Mouse (Mus musculus) small intestine, adult 2 months (tissue): ENCODE data around the gene Tm9sf1. TPM values are rescaled to one million over a fixed set of nuclear protein-coding genes. Genes with fewer than 3 reads are reported as not detected.

Source experiments
- H3K27ac ChIP-seq: fragments of 200-500 bp; 2 replicates; pipeline ENCODE4 v1.5.1; 2012; ENCODE audit warnings: low read depth, low read length, control low read depth, inconsistent platforms; ENCODE audit not compliant: insufficient read depth
- H3K27me3 ChIP-seq: fragments of 200-500 bp; 2 replicates; pipeline ENCODE4 v1.6.1; 2012; ENCODE audit warnings: mild to moderate bottlenecking, moderate library complexity, low read length, inconsistent platforms; ENCODE audit not compliant: control insufficient read depth, insufficient read depth
- H3K36me3 ChIP-seq: fragments of 200-500 bp; 2 replicates; pipeline ENCODE4 v1.6.1; 2012; ENCODE audit warnings: mild to moderate bottlenecking, low read length, control low read depth, inconsistent platforms; ENCODE audit not compliant: control insufficient read depth, insufficient read depth
- H3K4me1 ChIP-seq: fragments of 200-500 bp; 2 replicates; pipeline ENCODE4 v1.6.1; 2012; ENCODE audit warnings: low read length, inconsistent platforms, mixed read lengths; ENCODE audit not compliant: control insufficient read depth, insufficient read depth, insufficient read length
- H3K4me3 ChIP-seq: fragments of 200-500 bp; 2 replicates; pipeline ENCODE4 v1.5.1; 2012; ENCODE audit warnings: low read depth, mild to moderate bottlenecking, control low read depth, inconsistent platforms, low read length, moderate library complexity
- CTCF ChIP-seq: fragments of 200-500 bp; IDR thresholded peaks from 2 replicates; pipeline ENCODE4 v1.5.1; 2012; ENCODE audit warnings: low read depth, mild to moderate bottlenecking, control low read depth, inconsistent platforms, low read length, moderate library complexity, mixed read lengths; ENCODE audit not compliant: insufficient replicate concordance, insufficient read length; ENCODE audit errors: extremely low read depth
- POLR2A ChIP-seq: fragments of 200-500 bp; IDR thresholded peaks from 2 replicates; pipeline ENCODE4 v1.6.1; 2012; ENCODE audit warnings: low read depth, mild to moderate bottlenecking, control low read depth, inconsistent platforms, low read length, moderate library complexity
- WGBS: fragments of 180-500 bp; shearing (Covaris S2); methylation state at CpG from one replicate; pipeline ENCODE4 v1.1.7; 2018; 5-methylcytosine and 5-hydroxymethylcytosine counted together
- polyA plus RNA-seq: library from polyadenylated mRNA; depleted of rRNA; stranded (reverse); fragments of >200 nt; gene quantifications from 2 replicates; pipeline ENCODE4 v1.2.3, GENCODE M21; 2012; rRNA removed

The Tm9sf1 gene
- polyA plus RNA-seq, 1 experiment: 104 TPM

- Histone ChIP-seq H3K27me3 (no peaks in the 10 kb centered on the region), H3K4me1 (peaks cover 6% of the 10 kb centered on the region), H3K36me3 (peaks cover 21% of the 10 kb centered on the region), H3K4me3 (peak overlapping the region; percentile 48), H3K27ac (no peak overlapping the region)
- WGBS: 90% methylated on average over 5 of the region's 5 CpGs
- TF ChIP-seq CTCF: no peak
- TF ChIP-seq POLR2A: no peak
Observed at GRCm38 (mm10) chr14:55589271-55589670, 54.3 kb downstream of the Tm9sf1 start.

GRCm38 (mm10) chr14:55586149-55586548, 57.5 kb downstream of the Tm9sf1 start:
- TF ChIP-seq CTCF: no peak
- no peak for TF ChIP-seq POLR2A
- 47% methylated on average over 2 of the region's 2 CpGs for WGBS
- no peak overlapping the region for H3K4me3 ChIP-seq
- H3K36me3 ChIP-seq: peaks cover 29% of the 10 kb centered on the region
- H3K27ac ChIP-seq: peak overlapping the region; percentile 93
- H3K4me1 ChIP-seq: peaks cover 3% of the 10 kb centered on the region; the same call in 1 of the 2 replicates
- H3K27me3 ChIP-seq: no peaks in the 10 kb centered on the region

Other genes with a start within 250 kb of the Tm9sf1 start
- 44.8 and 62.5 TPM in 2 replicates for gene Dhrs4, start 165.0 kb downstream of the Tm9sf1 start, polyA plus RNA-seq
- 2.0 and 2.1 TPM in 2 replicates for gene Carmil3, start 153.2 kb downstream of the Tm9sf1 start, polyA plus RNA-seq
- not detected in 2 replicates for gene Cpne6, start 133.4 kb downstream of the Tm9sf1 start, polyA plus RNA-seq
- not detected in 2 replicates for gene Nrl, start 118.8 kb downstream of the Tm9sf1 start, polyA plus RNA-seq
- 19.3 and 21.0 TPM in 2 replicates for gene Pck2, start 103.5 kb downstream of the Tm9sf1 start, polyA plus RNA-seq
- 70.2 and 143 TPM in 2 replicates for gene Dcaf11, start 83.8 kb downstream of the Tm9sf1 start, polyA plus RNA-seq
- 0.32 TPM in 1 of 2 replicates, not detected in the other for gene A730061H03Rik, start 83.4 kb downstream of the Tm9sf1 start, polyA plus RNA-seq
- gene Fitm1, start 68.2 kb downstream of the Tm9sf1 start, polyA plus RNA-seq: 0.46 TPM in 1 of 2 replicates, not detected in the other
- gene Psme1, start 65.7 kb downstream of the Tm9sf1 start, polyA plus RNA-seq: 71.4 and 167 TPM in 2 replicates
- gene Emc9, start 58.5 kb downstream of the Tm9sf1 start, polyA plus RNA-seq: 12.2 and 23.0 TPM in 2 replicates
- gene Psme2, start 52.7 kb downstream of the Tm9sf1 start, polyA plus RNA-seq: 85.3 and 142 TPM in 2 replicates
- gene Rnf31, start 52.1 kb downstream of the Tm9sf1 start, polyA plus RNA-seq: 28.8 and 65.8 TPM in 2 replicates
- gene Irf9, start 40.2 kb downstream of the Tm9sf1 start, polyA plus RNA-seq: 29.3 and 77.6 TPM in 2 replicates
- 8.7 and 19.2 TPM in 2 replicates for gene Rec8, start 25.8 kb downstream of the Tm9sf1 start, polyA plus RNA-seq
- gene Ipo4, start 7.8 kb downstream of the Tm9sf1 start, polyA plus RNA-seq: 35.4 and 37.2 TPM in 2 replicates
- 8.6 and 9.3 TPM in 2 replicates for gene Gm49378, start 5.9 kb downstream of the Tm9sf1 start, polyA plus RNA-seq
- gene Tssk4, start 6.4 kb upstream of the Tm9sf1 start, polyA plus RNA-seq: 0.56 and 1.1 TPM in 2 replicates
- 17.2 and 23.9 TPM in 2 replicates for gene Mdp1, start 16.7 kb upstream of the Tm9sf1 start, polyA plus RNA-seq
- gene Gmpr2, start 28.1 kb upstream of the Tm9sf1 start, polyA plus RNA-seq: 5.2 and 9.6 TPM in 2 replicates
- 135 and 228 TPM in 2 replicates for gene Nedd8, start 28.3 kb upstream of the Tm9sf1 start, polyA plus RNA-seq
- 8.1 and 11.1 TPM in 2 replicates for gene Tinf2, start 38.0 kb upstream of the Tm9sf1 start, polyA plus RNA-seq
- 0.62 and 0.89 TPM in 2 replicates for gene Tgm1, start 70.1 kb upstream of the Tm9sf1 start, polyA plus RNA-seq
- gene Rabggta, start 78.5 kb upstream of the Tm9sf1 start, polyA plus RNA-seq: 28.1 and 43.5 TPM in 2 replicates
- 217 and 223 TPM in 2 replicates for gene Dhrs1, start 101.9 kb upstream of the Tm9sf1 start, polyA plus RNA-seq
- gene Nop9, start 101.9 kb upstream of the Tm9sf1 start, polyA plus RNA-seq: 5.9 and 8.0 TPM in 2 replicates
- gene Cideb, start 114.7 kb upstream of the Tm9sf1 start, polyA plus RNA-seq: 309 and 797 TPM in 2 replicates
- 65.3 and 90.6 TPM in 2 replicates for gene Ltb4r2, start 117.6 kb upstream of the Tm9sf1 start, polyA plus RNA-seq
- gene Ltb4r1, start 122.2 kb upstream of the Tm9sf1 start, polyA plus RNA-seq: 25.3 and 26.4 TPM in 2 replicates
- 3.3 and 6.1 TPM in 2 replicates for gene Adcy4, start 140.3 kb upstream of the Tm9sf1 start, polyA plus RNA-seq
- gene Ripk3, start 145.1 kb upstream of the Tm9sf1 start, polyA plus RNA-seq: 24.7 and 42.1 TPM in 2 replicates
- gene Nfatc4, start 179.3 kb upstream of the Tm9sf1 start, polyA plus RNA-seq: 5.8 and 7.6 TPM in 2 replicates
- 1.4 and 1.8 TPM in 2 replicates for gene Nynrin, start 210.2 kb upstream of the Tm9sf1 start, polyA plus RNA-seq
- gene Cbln3, start 240.6 kb upstream of the Tm9sf1 start, polyA plus RNA-seq: 0.56 and 0.61 TPM in 2 replicates
- gene Khnyn, start 241.1 kb upstream of the Tm9sf1 start, polyA plus RNA-seq: 12.6 and 32.7 TPM in 2 replicates